ENCODE assay signal across 29 mouse cellular contexts in the genomic region with DNA sequence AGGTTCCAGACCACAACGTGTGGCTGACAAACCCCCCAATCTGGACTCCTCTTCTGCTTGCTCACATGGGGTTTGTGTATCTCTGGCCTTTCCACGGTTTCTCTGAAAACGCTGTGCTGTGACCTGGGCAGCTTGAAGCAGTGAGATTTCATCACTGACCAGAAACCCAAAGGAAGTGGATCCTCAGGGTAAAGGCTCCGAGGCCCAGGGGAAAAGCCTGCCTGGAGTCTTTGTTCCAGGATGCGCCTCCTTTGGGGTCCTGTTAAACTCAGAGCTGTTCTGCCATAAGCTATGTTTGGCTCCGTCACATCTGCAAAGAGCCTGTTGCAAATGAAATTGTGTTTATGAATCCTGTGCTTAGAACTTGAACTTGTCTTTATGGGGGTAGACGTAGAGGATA. TPM values are rescaled to one million over a fixed set of nuclear protein-coding genes. Genes with fewer than 3 reads are reported as not detected.
"Had no signal": no experiment of that assay in that cellular context is flagged by ENCODE, and none has a peak within 500 bp of the region (broad histone marks: within the 10 kb centered on the region; RNA-seq: fewer than 3 reads in every experiment).

No protein-coding gene starts in this region.

- DNase-seq: gastrocnemius, adult 2 months; gastrocnemius, postnatal 10 days; gastrocnemius, postnatal 25 days; heart, adult 2 months; heart, postnatal 14 days; heart, postnatal 36 days; kidney, adult 18-20 months; kidney, adult 8-10 months; kidney, postnatal 25 days; kidney, postnatal 4 days; left cerebral cortex, postnatal 4 days had no signal

- H3K27ac ChIP-seq: heart, adult 2 months; heart, embryonic 13.5 days; heart, embryonic 15.5 days; hindbrain, embryonic 10.5 days; hindbrain, embryonic 12.5 days; hindbrain, embryonic 14.5 days; intestine, embryonic 15.5 days; kidney, embryonic 15.5 days; kidney, postnatal 0 days; layer of hippocampus, adult 2 months; limb, embryonic 13.5 days; limb, embryonic 15.5 days; liver, embryonic 12.5 days; liver, embryonic 14.5 days had no signal

- H3K36me3 ChIP-seq: heart, embryonic 13.5 days; heart, embryonic 15.5 days; hindbrain, embryonic 10.5 days; hindbrain, embryonic 12.5 days; intestine, embryonic 15.5 days; kidney, embryonic 15.5 days; limb, embryonic 13.5 days; limb, embryonic 15.5 days; liver, embryonic 12.5 days had no signal

- H3K27me3 ChIP-seq: heart, embryonic 15.5 days; intestine, embryonic 15.5 days; kidney, embryonic 15.5 days; limb, embryonic 13.5 days; limb, embryonic 15.5 days had no signal

- ATAC-seq: hindbrain, embryonic 16.5 days; inflammation-experienced regulatory T-cells, adult 6 months; intestine, embryonic 15.5 days; intestine, postnatal 0 days; liver, embryonic 12.5 days had no signal

- H3K4me2 ChIP-seq: heart, embryonic 11.5 days; heart, embryonic 13.5 days; heart, embryonic 15.5 days; hindbrain, embryonic 12.5 days; hindbrain, embryonic 14.5 days; intestine, embryonic 15.5 days; kidney, embryonic 15.5 days; limb, embryonic 13.5 days; limb, embryonic 15.5 days; liver, embryonic 12.5 days had no signal

- H3K9me3 ChIP-seq: heart, embryonic 13.5 days; heart, embryonic 15.5 days; hindbrain, embryonic 10.5 days; hindbrain, embryonic 12.5 days; intestine, embryonic 15.5 days; kidney, embryonic 15.5 days; limb, embryonic 13.5 days; limb, embryonic 15.5 days; liver, embryonic 12.5 days had no signal

- H3K4me3 ChIP-seq: gastrocnemius, adult 2 months; heart, adult 2 months; heart, embryonic 13.5 days; heart, embryonic 15.5 days; hindbrain, embryonic 10.5 days; hindbrain, embryonic 12.5 days; intestine, embryonic 15.5 days; kidney, embryonic 15.5 days; layer of hippocampus, adult 2 months; limb, embryonic 13.5 days; limb, embryonic 15.5 days; liver, embryonic 12.5 days had no signal

- H3K9ac ChIP-seq: heart, embryonic 13.5 days; heart, embryonic 15.5 days; hindbrain, embryonic 12.5 days; hindbrain, embryonic 14.5 days; intestine, embryonic 15.5 days; kidney, embryonic 15.5 days; limb, embryonic 13.5 days; limb, embryonic 15.5 days; liver, embryonic 12.5 days; liver, embryonic 14.5 days had no signal

RNA-seq across cellular contexts. Expression of a gene that starts 11.0 kb away (rescaled TPM):
- total RNA-seq: granulocyte monocyte progenitor cell, adult 5-6 weeks had no signal
- polyA plus RNA-seq: inflammation-experienced regulatory T-cells, adult 6 months had no signal
